Mouse (Mus musculus) CD4-positive, CD25-positive, alpha-beta regulatory T cell, adult 2 months (primary cell): ENCODE measurements at regions not wholly inside any gene's neighbourhood (a gene's known extent, or its start where the extent isn't known, plus 50 kb on each side); places are given as distances from the start of the nearest gene placed in this dataset.

Experiments
- DNase-seq: peaks from one replicate; pipeline ENCODE4 v3.0.0-alpha.2; 2012; ENCODE audit warnings: low read depth, low spot score

GRCm38 (mm10) chr17:48786501-48786900, 145.7 kb upstream of the Lrfn2 start:
- no peak for DNase-seq

GRCm38 (mm10) chr17:48789846-48790245, 142.3 kb upstream of the Lrfn2 start:
- DNase-seq: no peak

- no peak for DNase-seq
Observed at GRCm38 (mm10) chr17:48790526-48790925, 141.7 kb upstream of the Lrfn2 start.

GRCm38 (mm10) chr17:48792954-48793353, 139.2 kb upstream of the Lrfn2 start:
- DNase-seq: no peak

- no peak for DNase-seq
Observed at GRCm38 (mm10) chr17:48795773-48796172, 136.4 kb upstream of the Lrfn2 start.

GRCm38 (mm10) chr17:48798196-48798595, 134.0 kb upstream of the Lrfn2 start:
- no peak for DNase-seq

- no peak for DNase-seq
Observed at GRCm38 (mm10) chr17:48802673-48803072, 129.5 kb upstream of the Lrfn2 start.

GRCm38 (mm10) chr17:48807905-48808304, 124.3 kb upstream of the Lrfn2 start:
- no peak for DNase-seq

- DNase-seq: no peak
Observed at GRCm38 (mm10) chr17:48814753-48815504, 117.2 kb upstream of the Lrfn2 start.

GRCm38 (mm10) chr17:48816588-48817324, 115.4 kb upstream of the Lrfn2 start:
- DNase-seq: no peak

- DNase-seq: no peak
Observed at GRCm38 (mm10) chr17:48817551-48817950, 114.6 kb upstream of the Lrfn2 start.

GRCm38 (mm10) chr17:48819703-48820102, 112.5 kb upstream of the Lrfn2 start:
- no peak for DNase-seq

- no peak for DNase-seq
Observed at GRCm38 (mm10) chr17:48822101-48822876, 109.9 kb upstream of the Lrfn2 start.

- no peak for DNase-seq
Observed at GRCm38 (mm10) chr17:48823921-48824320, 108.3 kb upstream of the Lrfn2 start.

GRCm38 (mm10) chr17:48825212-48825913, 106.8 kb upstream of the Lrfn2 start:
- no peak for DNase-seq

- no peak for DNase-seq
Observed at GRCm38 (mm10) chr17:48838297-48838979, 93.7 kb upstream of the Lrfn2 start.

- no peak for DNase-seq
Observed at GRCm38 (mm10) chr17:48847890-48848289, 84.3 kb upstream of the Lrfn2 start.

- no peak for DNase-seq
Observed at GRCm38 (mm10) chr17:48850910-48851309, 81.3 kb upstream of the Lrfn2 start.

GRCm38 (mm10) chr17:48858891-48859290, 73.3 kb upstream of the Lrfn2 start:
- DNase-seq: no peak

GRCm38 (mm10) chr17:48870443-48870842, 61.7 kb upstream of the Lrfn2 start:
- no peak for DNase-seq

GRCm38 (mm10) chr17:48877505-48877904, 54.7 kb upstream of the Lrfn2 start:
- DNase-seq: no peak
